Mouse (Mus musculus) large intestine, adult 2 months (tissue): Measurements from ENCODE around the gene Xpc. TPM values are rescaled to one million over a fixed set of nuclear protein-coding genes. Genes with fewer than 3 reads are reported as not detected.

Experiments
- DNase-seq: peaks from one replicate; pipeline ENCODE4 v3.0.0-alpha.2; 2012; ENCODE audit warnings: low read depth, low spot score
- WGBS: fragments of 180-500 bp; shearing (Covaris S2); methylation state at CpG from one replicate; pipeline ENCODE4 v1.1.7; 2018; 5-methylcytosine and 5-hydroxymethylcytosine counted together
- polyA plus RNA-seq: library from polyadenylated mRNA; depleted of rRNA; stranded (reverse); fragments of >200 nt; gene quantifications from 2 replicates; pipeline ENCODE4 v1.2.3, GENCODE M21; 2012

Gene Xpc
- polyA plus RNA-seq, 1 experiment, result 4.4 TPM

GRCm38 (mm10) chr6:91528265-91528664 lies 12.6 kb upstream of the Xpc start:
- no peak for DNase-seq
- 87% methylated on average over 7 of the region's 7 CpGs for WGBS

- peak; percentile 58 for DNase-seq
- 39% methylated on average over 5 of the region's 5 CpGs for WGBS
Observed at GRCm38 (mm10) chr6:91527227-91527860, 11.7 kb upstream of the Xpc start.

- 88% methylated on average over 4 of the region's 4 CpGs for WGBS
Observed at GRCm38 (mm10) chr6:91525544-91525943, 9.9 kb upstream of the Xpc start.

GRCm38 (mm10) chr6:91522816-91523215 lies 7.1 kb upstream of the Xpc start:
- DNase-seq, result no peak
- 92% methylated on average over 5 of the region's 5 CpGs for WGBS

More at GRCm38 (mm10) chr6:91525544-91525943, 9.9 kb upstream of the Xpc start:
- DNase-seq, result no peak

- 81% methylated on average over 7 of the region's 7 CpGs for WGBS
- DNase-seq, result no peak
Observed at GRCm38 (mm10) chr6:91518454-91519020, 2.8 kb upstream of the Xpc start.

GRCm38 (mm10) chr6:91514737-91515362 lies 838 bp downstream of the Xpc start:
- no peak for DNase-seq
- WGBS, result 13% methylated on average over 10 of the region's 10 CpGs

- DNase-seq, result no peak
Observed at GRCm38 (mm10) chr6:91514135-91514534, 1.6 kb downstream of the Xpc start.

- 84% methylated on average over 10 of the region's 10 CpGs for WGBS
- no peak for DNase-seq
Observed at GRCm38 (mm10) chr6:91510211-91510610, 5.5 kb downstream of the Xpc start.

- WGBS, result 36% methylated on average over 7 of the region's 7 CpGs
- no peak for DNase-seq
Observed at GRCm38 (mm10) chr6:91509326-91509725, 6.4 kb downstream of the Xpc start.

GRCm38 (mm10) chr6:91508041-91508440 lies 7.6 kb downstream of the Xpc start:
- no peak for DNase-seq
- 89% methylated on average over 3 of the region's 3 CpGs for WGBS

GRCm38 (mm10) chr6:91506036-91506435 lies 9.7 kb downstream of the Xpc start:
- 88% methylated on average over 5 of the region's 5 CpGs for WGBS
- no peak for DNase-seq

- no peak for DNase-seq
- WGBS, result 90% methylated on average over 1 of the region's 1 CpGs
Observed at GRCm38 (mm10) chr6:91503302-91503701, 12.4 kb downstream of the Xpc start.

GRCm38 (mm10) chr6:91494526-91494925 lies 21.2 kb downstream of the Xpc start:
- no peak for DNase-seq
- WGBS, result 77% methylated on average over 8 of the region's 8 CpGs

GRCm38 (mm10) chr6:91493053-91493452 lies 22.6 kb downstream of the Xpc start:
- 83% methylated on average over 10 of the region's 10 CpGs for WGBS
- DNase-seq, result no peak

GRCm38 (mm10) chr6:91491004-91491403 lies 24.7 kb downstream of the Xpc start:
- 73% methylated on average over 6 of the region's 6 CpGs for whole genome bisulfite sequencing
- DNase-seq, result no peak

GRCm38 (mm10) chr6:91489872-91490271 lies 25.8 kb downstream of the Xpc start:
- WGBS, result 70% methylated on average over 10 of the region's 10 CpGs
- DNase-seq, result no peak

- WGBS, result 35% methylated on average over 9 of the region's 9 CpGs
- DNase-seq, result peak; percentile 73
Observed at GRCm38 (mm10) chr6:91488496-91489212, 27.0 kb downstream of the Xpc start.

- DNase-seq, result no peak
- 93% methylated on average over 15 of the region's 15 CpGs for WGBS
Observed at GRCm38 (mm10) chr6:91486736-91487453, 28.8 kb downstream of the Xpc start.

GRCm38 (mm10) chr6:91483371-91483770 lies 32.3 kb downstream of the Xpc start:
- 61% methylated on average over 2 of the region's 2 CpGs for WGBS
- no peak for DNase-seq

GRCm38 (mm10) chr6:91476541-91476940 lies 39.1 kb downstream of the Xpc start:
- 91% methylated on average over 2 of the region's 2 CpGs for WGBS
- DNase-seq, result no peak
